8 mouse cellular contexts compared by ENCODE assay signal in genomic region chr9:21366541-21367220, GRCm38 (mm10). TPM values are rescaled to one million over a fixed set of nuclear protein-coding genes. Genes with fewer than 3 reads are reported as not detected.
DNase-seq lines count a peak whose midpoint lies in the region; ATAC-seq and TF ChIP-seq lines count a peak whose summit lies in the region.

No protein-coding gene starts in this region.

- peaks cover 7 to 40% of the 10 kb centered on the region in 2 experiments for H3K4me1 ChIP-seq in MEL (ENCODE audit: control insufficient read depth in 1 of 2, insufficient read depth in 2 of 2, low read length in 2 of 2)
- peaks cover 22% of the 10 kb centered on the region for H3K4me1 ChIP-seq in forebrain, embryonic 12.5 days
- peaks cover 2% of the 10 kb centered on the region; the same call in 1 of the 2 replicates for H3K4me1 ChIP-seq in hindbrain, embryonic 11.5 days (replicated peaks; ENCODE audit: control insufficient read depth, insufficient read depth, low read length)
- H3K4me1 ChIP-seq in lung, embryonic 16.5 days (replicated peaks; ENCODE audit: control insufficient read depth, insufficient read depth, low read length): peaks cover 10% of the 10 kb centered on the region

- H3K36me3 ChIP-seq in MEL (ENCODE audit: control insufficient read depth in 1 of 2, insufficient read depth in 2 of 2, low read length in 2 of 2): peaks cover 4 to 30% of the 10 kb centered on the region in 2 experiments
- peaks cover 5% of the 10 kb centered on the region for H3K36me3 ChIP-seq in forebrain, embryonic 12.5 days (replicated peaks)
- no peaks in the 10 kb centered on the region for H3K36me3 ChIP-seq in hindbrain, embryonic 11.5 days (ENCODE audit: control insufficient read depth, insufficient read depth, low read length)
- H3K36me3 ChIP-seq in lung, embryonic 16.5 days (ENCODE audit: control insufficient read depth, insufficient read depth, low read length): no peaks in the 10 kb centered on the region

- TF ChIP-seq POLR2A in MEL (IDR thresholded peaks at IDR 0.05; ENCODE audit: control insufficient read depth in 1 of 2, insufficient read depth in 1 of 2, low read depth in 1 of 2, low read length in 2 of 2, poor library complexity in 1 of 2): no peak

- no peak for TF ChIP-seq EP300 in MEL (IDR thresholded peaks at IDR 0.05; ENCODE audit: low read depth in 1 of 2, low read length in 2 of 2)

- 34% methylated on average over 14 of the region's 14 CpGs for WGBS in forebrain, embryonic 12.5 days
- 38% methylated on average over 14 of the region's 14 CpGs for WGBS in hindbrain, embryonic 11.5 days
- 29% methylated on average over 14 of the region's 14 CpGs for WGBS in lung, embryonic 16.5 days

- H3K79me2 ChIP-seq in MEL (ENCODE audit: control insufficient read depth, insufficient read depth, low read length, poor library complexity): peaks cover 34% of the 10 kb centered on the region

- ATAC-seq in forebrain, embryonic 12.5 days (ENCODE audit: low FRiP score): peak; percentile 7; the same call in 1 of the 2 replicates
- ATAC-seq in hindbrain, embryonic 11.5 days (ENCODE audit: low FRiP score): peak; percentile 39
- peak; percentile 3; the same call in 1 of the 2 replicates for ATAC-seq in lung, embryonic 16.5 days (ENCODE audit: low read depth)

- peak; percentile 97 for DNase-seq in MEL (ENCODE audit: low read depth, low spot score)
- DNase-seq in c-Kit-negative CD71-positive TER-119-positive erythroid progenitor cells, embryonic 14.5 days (ENCODE audit: low read depth, low spot score): peak; percentile 76
- DNase-seq in hindbrain, embryonic 11.5 days (ENCODE audit: low spot score): peak; percentile 63
- peak; percentile 67 to 79 for DNase-seq in layer of hippocampus, postnatal 10 days (ENCODE audit: low spot score in 2 of 2)
- peak; percentile 63 for DNase-seq in retina, postnatal 1 day
- peak; percentile 72 to 75 for DNase-seq in thymus, postnatal 36 days

- peak overlapping the region; percentile 85 for H3K27ac ChIP-seq in MEL (ENCODE audit: control insufficient read depth, low read depth, low read length)
- peak overlapping the region; percentile 84 for H3K27ac ChIP-seq in forebrain, embryonic 12.5 days
- H3K27ac ChIP-seq in hindbrain, embryonic 11.5 days (ENCODE audit: low read depth, low read length): 0 out of 2 replicates have a peak overlapping the region, but pooled peaks have one; percentile 37
- peak overlapping the region; percentile 90 for H3K27ac ChIP-seq in lung, embryonic 16.5 days (ENCODE audit: low read length)

- H3K9me3 ChIP-seq in MEL (replicated peaks; ENCODE audit: insufficient read depth, low read length): no peaks in the 10 kb centered on the region
- no peaks in the 10 kb centered on the region for H3K9me3 ChIP-seq in forebrain, embryonic 12.5 days
- H3K9me3 ChIP-seq in hindbrain, embryonic 11.5 days (ENCODE audit: control insufficient read depth, low read length): no peaks in the 10 kb centered on the region
- H3K9me3 ChIP-seq in lung, embryonic 16.5 days (ENCODE audit: control insufficient read depth, low read length): no peaks in the 10 kb centered on the region

- H3K4me2 ChIP-seq in forebrain, embryonic 12.5 days: peak overlapping the region; percentile 84
- H3K4me2 ChIP-seq in hindbrain, embryonic 11.5 days (replicated peaks; ENCODE audit: low read depth, low read length): peak overlapping the region; percentile 26
- peak overlapping the region; percentile 76 for H3K4me2 ChIP-seq in lung, embryonic 16.5 days (ENCODE audit: low read depth, low read length)

- no peak for TF ChIP-seq RAD21 in MEL (IDR thresholded peaks at IDR 0.05; ENCODE audit: low read depth, low read length)

- peak overlapping the region; percentile 20 to 33 for H3K4me3 ChIP-seq in MEL (ENCODE audit: control insufficient read depth in 1 of 2, insufficient read depth in 1 of 2, low read depth in 2 of 2, low read length in 2 of 2)
- H3K4me3 ChIP-seq in forebrain, embryonic 12.5 days (replicated peaks): peak overlapping the region; percentile 70
- H3K4me3 ChIP-seq in hindbrain, embryonic 11.5 days (ENCODE audit: low read depth, low read length): peak overlapping the region; percentile 12
- peak overlapping the region; percentile 49 for H3K4me3 ChIP-seq in lung, embryonic 16.5 days (ENCODE audit: low read length)

- H3K27me3 ChIP-seq in MEL (ENCODE audit: control insufficient read depth in 1 of 2, insufficient read depth in 2 of 2, low read length in 2 of 2): peaks cover 6 to 8% of the 10 kb centered on the region in 2 experiments
- H3K27me3 ChIP-seq in forebrain, embryonic 12.5 days: peaks cover 7% of the 10 kb centered on the region
- H3K27me3 ChIP-seq in hindbrain, embryonic 11.5 days (ENCODE audit: control insufficient read depth, insufficient read depth, low read length): 0 out of 2 replicates have a peak, but pooled peaks cover 2% of the 10 kb centered on the region
- no peaks in the 10 kb centered on the region for H3K27me3 ChIP-seq in lung, embryonic 16.5 days (ENCODE audit: control insufficient read depth, insufficient read depth, low read depth, low read length)

- peak in 2 of 3 experiments; percentile 91 to 100; a peak in 4 of 6 replicates for TF ChIP-seq CTCF in MEL (IDR thresholded peaks at IDR 0.05 in 2 of 3, conservative IDR thresholded peaks at IDR 0.05 in 1 of 3; ENCODE audit: control insufficient read depth in 1 of 3, insufficient read depth in 1 of 3, low read depth in 2 of 3, low read length in 3 of 3, poor library complexity in 1 of 3, severe bottlenecking in 1 of 3)

- peak overlapping the region; percentile 58 for H3K9ac ChIP-seq in MEL (ENCODE audit: control insufficient read depth, low read depth, low read length, poor library complexity, severe bottlenecking)
- H3K9ac ChIP-seq in forebrain, embryonic 12.5 days: no peak overlapping the region
- no peak overlapping the region for H3K9ac ChIP-seq in hindbrain, embryonic 11.5 days (ENCODE audit: low read depth, low read length)
- peak overlapping the region; percentile 62 for H3K9ac ChIP-seq in lung, embryonic 16.5 days (ENCODE audit: low read length)

TF ChIP-seq in MEL, 35 proteins besides CTCF, POLR2A, EP300 and RAD21:
- TF ChIP-seq TBP (IDR thresholded peaks at IDR 0.05; ENCODE audit: low read depth, low read length): peak; percentile 78; the same call in 1 of the 2 replicates
- no peak for TF ChIP-seq HCFC1 (IDR thresholded peaks at IDR 0.05; ENCODE audit: low read depth, low read length)
- peak; percentile 32 for TF ChIP-seq GATA1 (IDR thresholded peaks at IDR 0.05; ENCODE audit: low read depth, low read length)

RNA-seq across cellular contexts. Expression of gene Ilf3, which starts 1.0 kb away (rescaled TPM):
- 210 and 235 TPM in 2 replicates for total RNA-seq in MEL (2012; rRNA removed)
- polyA plus RNA-seq in MEL (2012; ENCODE audit: insufficient read depth in 1 of 2, insufficient read length in 2 of 2, low read depth in 1 of 2, low replicate concordance in 2 of 2, missing spikeins in 1 of 2): 100 to 1,000 TPM in 1 of 2 experiments, 10 to 100 TPM in 1; 67.4 to 519 TPM
- polyA plus RNA-seq in forebrain, embryonic 12.5 days (2016; fragmentation: Nextera tagmentation; extraction: Ambion mirVana): 335 and 363 TPM in 2 replicates
- 232 and 254 TPM in 2 replicates for polyA plus RNA-seq in hindbrain, embryonic 11.5 days (2014; fragmentation: Nextera tagmentation; extraction: Ambion mirVana)
- 10 to 100 TPM; 92.4 to 96.7 TPM for total RNA-seq in layer of hippocampus, postnatal 10 days (2021)
- 160 and 168 TPM in 2 replicates for polyA plus RNA-seq in lung, embryonic 16.5 days (2015; fragmentation: Nextera tagmentation; extraction: Ambion mirVana)

RNA-seq across cellular contexts. Expression of gene Qtrt1, which starts 45.0 kb away (rescaled TPM):
- total RNA-seq in MEL (2012; rRNA removed): 173 and 199 TPM in 2 replicates
- 100 to 1,000 TPM in 1 of 2 experiments, not detected in 1; 244 TPM for polyA plus RNA-seq in MEL (2012; ENCODE audit: insufficient read depth in 1 of 2, insufficient read length in 2 of 2, low read depth in 1 of 2, low replicate concordance in 2 of 2, missing spikeins in 1 of 2)
- 43.5 and 50.8 TPM in 2 replicates for polyA plus RNA-seq in forebrain, embryonic 12.5 days (2016; fragmentation: Nextera tagmentation; extraction: Ambion mirVana)
- 47.5 and 48.9 TPM in 2 replicates for polyA plus RNA-seq in hindbrain, embryonic 11.5 days (2014; fragmentation: Nextera tagmentation; extraction: Ambion mirVana)
- 10 to 100 TPM; 34.2 to 42.0 TPM for total RNA-seq in layer of hippocampus, postnatal 10 days (2021)
- 37.3 and 37.5 TPM in 2 replicates for polyA plus RNA-seq in lung, embryonic 16.5 days (2015; fragmentation: Nextera tagmentation; extraction: Ambion mirVana)

RNA-seq across cellular contexts. Expression of gene Slc44a2, which starts 46.2 kb away (rescaled TPM):
- total RNA-seq in MEL (2012; rRNA removed): 27.3 and 30.7 TPM in 2 replicates
- 100 to 1,000 TPM in 1 of 2 experiments, not detected in 1; 121 TPM for polyA plus RNA-seq in MEL (2012; ENCODE audit: insufficient read depth in 1 of 2, insufficient read length in 2 of 2, low read depth in 1 of 2, low replicate concordance in 2 of 2, missing spikeins in 1 of 2)
- polyA plus RNA-seq in forebrain, embryonic 12.5 days (2016; fragmentation: Nextera tagmentation; extraction: Ambion mirVana): 76.9 and 80.1 TPM in 2 replicates
- 60.4 and 66.4 TPM in 2 replicates for polyA plus RNA-seq in hindbrain, embryonic 11.5 days (2014; fragmentation: Nextera tagmentation; extraction: Ambion mirVana)
- 10 to 100 TPM; 62.2 to 63.6 TPM for total RNA-seq in layer of hippocampus, postnatal 10 days (2021)
- polyA plus RNA-seq in lung, embryonic 16.5 days (2015; fragmentation: Nextera tagmentation; extraction: Ambion mirVana): 178 and 186 TPM in 2 replicates

RNA-seq across cellular contexts. Expression of gene Ap1m2, which starts 54.5 kb away (rescaled TPM):
- total RNA-seq in MEL (2012; rRNA removed): 0.52 and 0.73 TPM in 2 replicates
- polyA plus RNA-seq in MEL (2012; ENCODE audit: insufficient read depth in 1 of 2, insufficient read length in 2 of 2, low read depth in 1 of 2, low replicate concordance in 2 of 2, missing spikeins in 1 of 2): 1 to 10 TPM in 1 of 2 experiments, not detected in 1; 1.0 TPM
- 3.3 TPM in 2 replicates for polyA plus RNA-seq in forebrain, embryonic 12.5 days (2016; fragmentation: Nextera tagmentation; extraction: Ambion mirVana)
- polyA plus RNA-seq in hindbrain, embryonic 11.5 days (2014; fragmentation: Nextera tagmentation; extraction: Ambion mirVana): 3.4 and 5.0 TPM in 2 replicates
- total RNA-seq in layer of hippocampus, postnatal 10 days (2021): 1 to 10 TPM in 1 of 2 experiments, under 1 TPM in 1; 0.45 to 1.3 TPM
- 50.0 and 53.2 TPM in 2 replicates for polyA plus RNA-seq in lung, embryonic 16.5 days (2015; fragmentation: Nextera tagmentation; extraction: Ambion mirVana)

RNA-seq across cellular contexts. Expression of gene Dnm2, which starts 58.0 kb away (rescaled TPM):
- 110 and 117 TPM in 2 replicates for total RNA-seq in MEL (2012; rRNA removed)
- polyA plus RNA-seq in MEL (2012; ENCODE audit: insufficient read depth in 1 of 2, insufficient read length in 2 of 2, low read depth in 1 of 2, low replicate concordance in 2 of 2, missing spikeins in 1 of 2): 100 to 1,000 TPM; 237 to 832 TPM
- polyA plus RNA-seq in forebrain, embryonic 12.5 days (2016; fragmentation: Nextera tagmentation; extraction: Ambion mirVana): 73.8 and 78.4 TPM in 2 replicates
- polyA plus RNA-seq in hindbrain, embryonic 11.5 days (2014; fragmentation: Nextera tagmentation; extraction: Ambion mirVana): 59.2 and 64.8 TPM in 2 replicates
- total RNA-seq in layer of hippocampus, postnatal 10 days (2021): 10 to 100 TPM; 65.2 to 67.7 TPM
- 77.5 and 78.2 TPM in 2 replicates for polyA plus RNA-seq in lung, embryonic 16.5 days (2015; fragmentation: Nextera tagmentation; extraction: Ambion mirVana)

Comparison
In these comparisons a context has a peak if more than half of its experiments do, and no peak if none do; other contexts are left out.
1. Peak in every context shown above with its lines: DNase-seq, ATAC-seq, H3K4me3 ChIP-seq and H3K27ac ChIP-seq.
2. H3K27ac ChIP-seq: peak in every context shown above with its lines; median percentile 90 in lung, embryonic 16.5 days; 85 in MEL; 84 in forebrain, embryonic 12.5 days; 37 in hindbrain, embryonic 11.5 days.
3. H3K4me3 ChIP-seq: peak in every context shown above with its lines; median percentile 70 in forebrain, embryonic 12.5 days; 49 in lung, embryonic 16.5 days; 26 in MEL; 12 in hindbrain, embryonic 11.5 days.
4. H3K9ac ChIP-seq: peak in MEL (single experiment) and lung, embryonic 16.5 days (single experiment); none in forebrain, embryonic 12.5 days (single experiment) and hindbrain, embryonic 11.5 days (single experiment).
5. H3K4me2 ChIP-seq: peak in every context shown above with its lines; median percentile 84 in forebrain, embryonic 12.5 days; 76 in lung, embryonic 16.5 days; 26 in hindbrain, embryonic 11.5 days.